Mouse (Mus musculus) brain, embryonic 14.5 days (tissue): ENCODE measurements at regions not wholly inside any gene's neighbourhood (a gene's known extent, or its start where the extent isn't known, plus 50 kb on each side); places are given as distances from the start of the nearest gene placed in this dataset.

Source experiments
- CTCF ChIP-seq: fragments of 200-500 bp; IDR thresholded peaks from 2 replicates; pipeline ENCODE4 v1.5.1; 2012; ENCODE audit warnings: inconsistent platforms, mild to moderate bottlenecking, moderate library complexity, borderline replicate concordance; ENCODE audit not compliant: insufficient read depth, insufficient read length; ENCODE audit errors: extremely low read depth
- POLR2A ChIP-seq: fragments of 200-500 bp; IDR thresholded peaks from 2 replicates; pipeline ENCODE4 v1.6.1; 2012; ENCODE audit warnings: mild to moderate bottlenecking, inconsistent platforms, borderline replicate concordance; ENCODE audit not compliant: poor library complexity, insufficient read depth, insufficient read length, severe bottlenecking; ENCODE audit errors: extremely low read depth

DNA sequence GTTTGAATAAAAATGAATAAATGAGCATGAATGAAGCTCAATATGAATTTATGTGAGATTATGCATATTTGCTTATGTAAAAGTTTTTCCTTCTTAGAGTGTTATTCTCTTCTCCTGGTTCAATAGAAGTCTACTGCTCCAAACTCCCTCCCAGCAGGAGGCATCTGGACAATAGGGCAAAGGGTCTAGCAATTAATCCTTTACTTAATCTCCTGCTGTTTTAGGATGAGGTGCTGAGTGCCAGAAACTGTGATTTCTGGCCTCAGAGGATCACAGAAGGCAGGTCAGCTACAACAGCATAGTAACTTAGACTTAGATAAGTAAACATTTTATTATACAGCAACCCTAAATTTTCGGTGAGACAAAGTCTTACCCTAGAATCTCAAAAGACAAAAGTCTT, 57.6 kb upstream of the Gm15446 start:
- no peak for TF ChIP-seq POLR2A
- TF ChIP-seq CTCF: no peak
